Mouse (Mus musculus): ENCODE results near the gene Ggt6. TPM values are rescaled to one million over a fixed set of nuclear protein-coding genes. Genes with fewer than 3 reads are reported as not detected.

Gene Ggt6
- polyA plus RNA-seq, 1 experiment from 2014 or later = not detected

DNA sequence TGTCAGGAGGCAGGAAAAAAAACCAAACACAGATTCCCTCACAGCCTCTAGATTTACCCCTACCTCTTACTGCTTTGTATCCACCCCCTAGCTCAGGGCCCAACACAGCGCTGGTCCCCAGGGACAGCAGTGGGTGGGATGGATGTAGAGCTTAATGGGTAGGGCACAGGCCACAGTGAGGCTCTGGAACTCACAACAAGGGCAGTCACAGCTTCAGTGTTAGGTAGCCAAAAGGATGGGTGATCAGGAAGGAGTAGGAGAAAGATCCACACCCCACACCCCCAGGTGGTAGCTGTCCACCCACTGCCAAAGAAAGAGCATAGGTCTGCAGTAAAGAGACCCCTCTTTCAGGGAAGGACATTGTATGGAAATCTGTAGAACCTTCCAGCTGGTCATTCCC lies 42.3 kb downstream of the Ggt6 start:
- Histone ChIP-seq H3K9me3 (replicated peaks) (no peaks in the 10 kb centered on the region), H3K4me2 (no peak overlapping the region), H3K27me3 (no peaks in the 10 kb centered on the region), H3K4me1 (replicated peaks) (peaks cover 100% of the 10 kb centered on the region), H3K9ac (no peak overlapping the region), H3K36me3 (no peaks in the 10 kb centered on the region), H3K27ac (peak overlapping the region; percentile 34; the same call in 1 of the 2 replicates), H3K4me3 (replicated peaks) (no peak overlapping the region)
- ATAC-seq (ENCODE audit: low read depth) (no peak), DNase-seq (no peak)
- 77% methylated on average over 1 of the region's 1 CpGs for WGBS (ENCODE audit: insufficient replicate concordance)

DNA sequence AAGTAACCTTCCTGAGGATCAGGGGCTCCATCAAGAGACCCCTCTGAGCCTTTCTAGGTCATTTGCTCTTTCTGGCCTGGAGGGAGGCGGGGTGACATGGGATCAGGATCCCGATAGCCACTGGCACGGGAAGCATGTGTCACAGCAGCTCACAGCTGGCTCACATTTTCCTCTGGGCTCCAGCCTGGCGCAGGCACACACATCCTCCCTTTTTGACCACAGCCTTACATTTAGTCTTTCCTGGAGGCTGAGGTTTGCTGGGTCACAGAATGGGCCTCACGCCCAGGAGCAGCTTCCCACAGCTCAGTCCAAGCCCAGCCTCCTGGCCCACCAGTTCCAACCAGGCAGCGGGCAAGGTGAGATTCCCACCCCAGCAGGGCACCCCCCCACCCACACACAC lies 42.9 kb downstream of the Ggt6 start:
- peaks cover 100% of the 10 kb centered on the region for H3K4me1 ChIP-seq (replicated peaks)
- no peak overlapping the region; the same call in none of the 2 replicates for H3K27ac ChIP-seq
- no peak for ATAC-seq (ENCODE audit: low read depth)
- H3K4me2 ChIP-seq = no peak overlapping the region
- no peaks in the 10 kb centered on the region for H3K27me3 ChIP-seq
- H3K9ac ChIP-seq = no peak overlapping the region
- WGBS (ENCODE audit: insufficient replicate concordance) = 50% methylated on average over 6 of the region's 6 CpGs
- H3K9me3 ChIP-seq (replicated peaks) = no peaks in the 10 kb centered on the region
- H3K36me3 ChIP-seq = no peaks in the 10 kb centered on the region
- H3K4me3 ChIP-seq (replicated peaks) = no peak overlapping the region
- no peak for DNase-seq

DNA sequence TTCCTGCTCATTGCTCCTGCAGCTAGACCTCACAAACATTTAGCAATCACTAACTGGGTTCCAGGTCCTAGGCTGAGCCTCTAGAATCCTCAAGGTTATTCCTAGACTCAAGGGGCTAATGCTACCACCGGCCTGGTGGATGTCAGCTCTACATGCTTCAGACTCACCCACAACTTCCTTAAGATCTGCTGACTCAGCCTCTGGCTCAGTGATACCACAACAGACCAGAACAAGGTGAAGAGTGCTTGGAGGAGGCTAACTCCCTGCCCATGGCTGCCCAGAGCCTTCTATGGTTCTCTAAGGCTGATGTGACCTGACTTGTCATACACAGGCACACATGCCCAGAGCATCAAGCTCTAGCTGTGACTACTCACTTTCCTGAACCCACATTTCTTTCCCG lies 44.2 kb downstream of the Ggt6 start:
- Histone ChIP-seq H3K36me3 (no peaks in the 10 kb centered on the region), H3K4me1 (replicated peaks) (peaks cover 100% of the 10 kb centered on the region), H3K4me2 (no peak overlapping the region), H3K9ac (no peak overlapping the region), H3K4me3 (replicated peaks) (no peak overlapping the region), H3K27ac (peak overlapping the region; percentile 83), H3K27me3 (no peaks in the 10 kb centered on the region), H3K9me3 (replicated peaks) (no peaks in the 10 kb centered on the region)
- no peak for DNase-seq
- no peak for ATAC-seq (ENCODE audit: low read depth)
- WGBS (ENCODE audit: insufficient replicate concordance) = 25% methylated on average over 2 of the region's 2 CpGs

DNA sequence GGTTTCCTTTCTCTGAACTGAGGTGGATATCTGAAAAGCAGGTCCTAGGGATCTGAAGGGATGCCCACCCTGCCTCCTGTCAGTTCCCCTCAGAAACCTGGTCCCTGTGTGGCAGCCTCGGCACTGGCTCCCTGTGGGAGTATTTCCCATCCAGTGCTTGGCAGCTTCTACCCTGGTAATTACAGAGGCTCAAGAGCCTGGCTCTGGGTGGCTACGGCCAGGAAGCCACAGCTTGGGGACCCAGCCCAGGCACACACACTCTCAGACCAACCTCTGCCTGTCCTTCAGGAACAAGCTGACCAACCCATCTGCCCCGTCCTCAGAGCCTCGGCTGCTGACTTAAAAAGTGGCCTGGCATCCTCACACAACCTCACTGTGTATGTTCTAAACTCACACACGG lies 46.0 kb downstream of the Ggt6 start:
- H3K27ac ChIP-seq = peak overlapping the region; percentile 83
- peaks cover 100% of the 10 kb centered on the region for H3K4me1 ChIP-seq (replicated peaks)
- no peak overlapping the region for H3K4me3 ChIP-seq (replicated peaks)

DNA sequence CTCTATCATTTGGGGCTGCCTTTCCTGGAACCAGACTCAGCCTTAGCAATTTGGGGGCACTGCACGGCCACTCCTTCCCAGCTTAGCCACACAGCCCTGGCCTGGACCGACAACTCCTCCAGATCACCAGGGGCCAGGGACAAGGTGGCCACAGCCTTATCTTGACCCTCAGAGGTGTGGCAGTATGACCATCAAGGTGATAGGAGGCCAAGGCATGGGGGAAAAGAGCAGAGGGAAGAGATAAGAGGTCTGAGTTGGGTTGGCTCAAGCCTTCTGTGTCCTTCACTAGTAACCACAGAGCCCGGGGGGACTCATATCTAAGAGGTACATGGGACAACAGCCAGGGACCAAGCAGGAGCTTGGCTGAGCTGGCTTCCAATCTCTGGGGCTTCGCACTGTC lies 46.6 kb downstream of the Ggt6 start:
- Histone ChIP-seq H3K9ac (peak overlapping the region; percentile 41), H3K9me3 (replicated peaks) (no peaks in the 10 kb centered on the region), H3K36me3 (no peaks in the 10 kb centered on the region), H3K27ac (peak overlapping the region; percentile 83), H3K4me1 (replicated peaks) (peaks cover 100% of the 10 kb centered on the region), H3K4me2 (peak overlapping the region; percentile 54), H3K27me3 (no peaks in the 10 kb centered on the region), H3K4me3 (replicated peaks) (no peak overlapping the region)
- 12% methylated on average over 4 of the region's 4 CpGs for WGBS (ENCODE audit: insufficient replicate concordance)
- peak; percentile 84 for ATAC-seq (ENCODE audit: low read depth)
- DNase-seq = peak; percentile 65

More for the DNA sequence above, 46.0 kb downstream of the Ggt6 start:
- H3K9me3 ChIP-seq (replicated peaks) = no peaks in the 10 kb centered on the region
- no peak for DNase-seq
- no peaks in the 10 kb centered on the region for H3K36me3 ChIP-seq
- peak overlapping the region; percentile 41; the same call in 1 of the 2 replicates for H3K9ac ChIP-seq
- H3K4me2 ChIP-seq = peak overlapping the region; percentile 54
- no peaks in the 10 kb centered on the region for H3K27me3 ChIP-seq
- 22% methylated on average over 5 of the region's 5 CpGs for WGBS (ENCODE audit: insufficient replicate concordance)
- no peak for ATAC-seq (ENCODE audit: low read depth)

DNA sequence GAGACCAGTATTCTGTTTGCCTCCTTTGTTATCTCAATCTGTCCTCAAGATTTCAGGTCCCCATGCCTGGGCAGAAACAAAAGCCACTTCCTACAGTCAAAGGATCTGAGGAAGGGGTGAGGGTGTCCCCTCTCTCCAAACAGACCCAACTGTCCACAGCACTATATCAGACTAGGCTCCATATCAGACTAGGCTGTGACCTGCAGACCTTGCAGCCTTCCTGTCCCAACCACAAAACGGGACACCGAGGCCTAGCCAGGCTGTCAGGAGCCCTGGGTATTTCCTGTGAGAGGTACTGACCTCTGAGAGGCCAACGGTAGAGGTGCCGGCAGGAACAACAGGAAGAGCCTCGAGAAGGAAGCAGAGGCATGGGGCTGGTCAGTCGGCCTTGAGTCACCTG lies 49.2 kb downstream of the Ggt6 start:
- Histone ChIP-seq H3K36me3 (no peaks in the 10 kb centered on the region), H3K27me3 (peaks cover 14% of the 10 kb centered on the region), H3K9ac (no peak overlapping the region), H3K4me2 (no peak overlapping the region), H3K9me3 (replicated peaks) (no peaks in the 10 kb centered on the region), H3K4me3 (replicated peaks) (no peak overlapping the region), H3K27ac (peak overlapping the region; percentile 56), H3K4me1 (replicated peaks) (peaks cover 100% of the 10 kb centered on the region)
- 9% methylated on average over 6 of the region's 6 CpGs for WGBS (ENCODE audit: insufficient replicate concordance)
- DNase-seq (no peak), ATAC-seq (ENCODE audit: low read depth) (no peak)

DNA sequence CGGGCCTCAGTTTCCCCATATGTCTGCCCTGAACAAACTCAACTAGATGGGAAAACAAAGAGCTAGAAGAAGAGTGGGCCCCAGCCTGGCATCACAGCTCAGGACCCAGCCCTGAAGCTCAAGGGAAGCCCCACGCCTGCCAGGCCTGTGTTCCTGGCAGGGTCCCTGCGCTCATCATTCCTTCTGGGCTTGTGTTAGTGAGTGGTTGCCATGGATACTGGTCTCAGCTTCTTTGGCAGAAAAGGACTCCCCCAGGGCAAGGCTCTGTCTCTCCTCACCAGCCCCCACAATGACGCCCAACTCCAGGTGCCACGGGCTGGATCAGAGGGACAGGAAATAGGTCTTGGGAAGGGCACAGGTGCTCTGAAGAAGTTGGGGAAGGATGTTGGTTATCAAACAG lies 49.8 kb downstream of the Ggt6 start:
- Histone ChIP-seq H3K9me3 (replicated peaks) (no peaks in the 10 kb centered on the region), H3K27me3 (peaks cover 21% of the 10 kb centered on the region), H3K4me1 (replicated peaks) (peaks cover 99% of the 10 kb centered on the region), H3K27ac (peak overlapping the region; percentile 56), H3K36me3 (no peaks in the 10 kb centered on the region), H3K4me2 (no peak overlapping the region), H3K9ac (no peak overlapping the region), H3K4me3 (replicated peaks) (no peak overlapping the region)
- 36% methylated on average over 5 of the region's 5 CpGs for WGBS (ENCODE audit: insufficient replicate concordance)
- no peak for ATAC-seq (ENCODE audit: low read depth)
- no peak for DNase-seq

DNA sequence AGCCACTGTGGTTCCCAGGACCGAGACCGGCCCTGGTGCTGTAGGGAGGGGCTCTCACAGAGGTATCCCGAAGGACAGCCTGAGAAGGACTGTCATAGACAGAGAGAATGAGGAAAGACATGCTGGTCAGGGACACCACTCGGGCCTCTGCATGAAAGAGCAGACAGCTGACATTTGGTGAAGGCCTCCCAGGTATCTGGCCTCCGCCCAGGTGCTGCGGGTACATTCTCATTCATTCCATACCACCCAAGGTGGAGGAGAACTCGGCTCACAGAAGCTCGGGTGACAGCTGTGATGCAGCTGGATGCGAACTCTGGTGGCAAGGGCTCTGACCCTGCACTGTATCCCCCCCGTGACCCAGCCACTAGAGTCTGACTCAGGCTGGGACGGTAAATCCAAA lies 50.6 kb downstream of the Ggt6 start:
- Histone ChIP-seq H3K4me2 (peak overlapping the region; percentile 91; the same call in 1 of the 2 replicates), H3K27me3 (peaks cover 25% of the 10 kb centered on the region), H3K4me3 (replicated peaks) (no peak overlapping the region), H3K36me3 (no peaks in the 10 kb centered on the region), H3K4me1 (replicated peaks) (peaks cover 96% of the 10 kb centered on the region), H3K9ac (no peak overlapping the region), H3K9me3 (replicated peaks) (no peaks in the 10 kb centered on the region), H3K27ac (peak overlapping the region; percentile 56; the same call in 1 of the 2 replicates)
- DNase-seq (no peak), ATAC-seq (ENCODE audit: low read depth) (no peak)
- WGBS (ENCODE audit: insufficient replicate concordance) = 50% methylated on average over 11 of the region's 11 CpGs

DNA sequence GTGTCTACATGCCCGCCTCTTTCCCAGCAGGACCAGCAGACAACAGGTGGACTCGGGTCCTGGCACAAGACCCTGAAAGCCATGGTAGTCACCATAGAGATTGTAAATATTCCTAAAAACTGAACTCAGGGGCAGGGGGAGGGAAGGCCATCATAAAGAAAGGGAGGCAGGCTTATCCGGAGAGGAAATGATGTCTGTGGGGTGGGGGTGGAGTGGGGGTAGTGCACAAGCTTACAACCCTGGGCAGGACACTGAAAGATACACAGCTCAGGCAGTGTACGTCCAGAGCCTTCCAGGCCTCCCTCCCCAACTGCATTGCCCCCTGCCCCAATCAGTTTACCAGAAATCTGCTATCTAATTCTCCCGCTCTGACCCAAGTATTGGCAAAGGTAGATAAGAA lies 51.8 kb downstream of the Ggt6 start:
- Histone ChIP-seq H3K9me3 (replicated peaks) (no peaks in the 10 kb centered on the region), H3K4me1 (replicated peaks) (peaks cover 87% of the 10 kb centered on the region), H3K4me3 (replicated peaks) (peak overlapping the region; percentile 67), H3K36me3 (no peaks in the 10 kb centered on the region), H3K27ac (0 out of 2 replicates have a peak overlapping the region, but pooled peaks have one; percentile 29), H3K4me2 (peak overlapping the region; percentile 91), H3K9ac (peak overlapping the region; percentile 40; the same call in 1 of the 2 replicates), H3K27me3 (peaks cover 25% of the 10 kb centered on the region)
- DNase-seq (no peak), ATAC-seq (ENCODE audit: low read depth) (no peak)
- 20% methylated on average over 5 of the region's 5 CpGs for WGBS (ENCODE audit: insufficient replicate concordance)

DNA sequence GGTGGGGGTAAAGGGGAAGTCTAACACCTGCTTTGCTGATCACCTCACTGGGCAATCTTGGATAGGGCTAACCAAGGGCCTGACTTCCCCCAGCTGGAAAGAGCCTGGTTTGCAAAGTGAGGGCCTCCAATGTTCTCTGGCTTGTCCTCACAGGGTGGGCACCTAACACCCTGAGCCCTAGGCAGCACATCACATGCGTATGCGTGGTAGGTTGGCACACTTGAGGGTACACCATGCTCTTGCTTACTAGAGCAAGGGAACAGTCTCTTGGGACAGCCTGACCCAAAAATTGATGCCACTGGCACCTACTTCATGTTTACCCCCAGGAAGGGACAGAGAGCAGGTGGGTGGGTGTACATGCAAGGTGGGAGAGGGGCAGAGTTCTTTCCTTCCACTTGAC lies 52.4 kb downstream of the Ggt6 start:
- Histone ChIP-seq H3K27ac (no peak overlapping the region), H3K4me3 (replicated peaks) (peak overlapping the region; percentile 67), H3K4me2 (peak overlapping the region; percentile 91), H3K4me1 (replicated peaks) (peaks cover 82% of the 10 kb centered on the region), H3K9me3 (replicated peaks) (no peaks in the 10 kb centered on the region), H3K36me3 (no peaks in the 10 kb centered on the region), H3K9ac (peak overlapping the region; percentile 40), H3K27me3 (peaks cover 25% of the 10 kb centered on the region)
- ATAC-seq (ENCODE audit: low read depth) = no peak
- DNase-seq = no peak
- 40% methylated on average over 2 of the region's 2 CpGs for WGBS (ENCODE audit: insufficient replicate concordance)
